Mouse (Mus musculus) embryonic facial prominence, embryonic 15.5 days (tissue): Measurements from ENCODE around the gene Col4a6. TPM values are rescaled to one million over a fixed set of nuclear protein-coding genes. Genes with fewer than 3 reads are reported as not detected.

Experiments
- ATAC-seq: fragments of 200-750 bp; cut with Nextera tagmentation; 2 replicates; pipeline ENCODE4 v1.8.0; 2017; ENCODE audit warnings: low read depth, moderate TSS enrichment; ENCODE audit not compliant: insufficient number of reproducible peaks, low FRiP score, low TSS enrichment
- H3K27ac ChIP-seq: fragments of 300-500 bp; sonication (generic); replicated peaks from 2 replicates; pipeline ENCODE4 v1.5.1; 2015; ENCODE audit warnings: mild to moderate bottlenecking, inconsistent platforms
- H3K27me3 ChIP-seq: fragments of 300-500 bp; sonication (generic); 2 replicates; pipeline ENCODE4 v1.6.1; 2015; ENCODE audit warnings: inconsistent platforms
- H3K36me3 ChIP-seq: fragments of 300-500 bp; sonication (generic); 2 replicates; pipeline ENCODE4 v1.6.1; 2015; ENCODE audit warnings: mild to moderate bottlenecking, inconsistent platforms
- H3K4me1 ChIP-seq: fragments of 300-500 bp; sonication (generic); 2 replicates; pipeline ENCODE4 v1.6.1; 2015; ENCODE audit warnings: inconsistent platforms
- H3K4me2 ChIP-seq: fragments of 300-500 bp; sonication (generic); replicated peaks from 2 replicates; pipeline ENCODE4 v1.6.1; 2015; ENCODE audit warnings: mild to moderate bottlenecking, inconsistent platforms
- H3K4me3 ChIP-seq: fragments of 300-500 bp; sonication (generic); replicated peaks from 2 replicates; pipeline ENCODE4 v1.5.1; 2015; ENCODE audit warnings: mild to moderate bottlenecking, inconsistent platforms
- H3K9ac ChIP-seq: fragments of 300-500 bp; sonication (generic); 2 replicates; pipeline ENCODE4 v1.6.1; 2015; ENCODE audit warnings: inconsistent platforms
- H3K9me3 ChIP-seq: fragments of 300-500 bp; sonication (generic); replicated peaks from 2 replicates; pipeline ENCODE4 v1.6.1; 2016; ENCODE audit warnings: inconsistent platforms
- WGBS: fragments of 180-500 bp; shearing (Covaris S2); methylation state at CpG from one replicate; pipeline ENCODE4 v1.1.7; 2015; 5-methylcytosine and 5-hydroxymethylcytosine counted together
- polyA plus RNA-seq: library from polyadenylated mRNA; unstranded; fragments of >200 nt; fragmentation: Nextera tagmentation; extraction: Ambion mirVana; gene quantifications from 2 replicates; pipeline ENCODE4 v1.2.1, GENCODE M21; 2015

Col4a6 gene
- polyA plus RNA-seq, 1 experiment from 2014 or later, result 2.6 TPM

- H3K4me3 ChIP-seq, result no peak overlapping the region
- no peaks in the 10 kb centered on the region for H3K36me3 ChIP-seq
- H3K27me3 ChIP-seq, result no peaks in the 10 kb centered on the region
- no peaks in the 10 kb centered on the region for H3K4me1 ChIP-seq
- no peak for ATAC-seq
- H3K9ac ChIP-seq, result no peak overlapping the region
- H3K9me3 ChIP-seq, result no peaks in the 10 kb centered on the region
- 65% methylated on average over 1 of the region's 1 CpGs for WGBS
- H3K4me2 ChIP-seq, result no peak overlapping the region
- no peak overlapping the region for H3K27ac ChIP-seq
These were observed 224.2 kb downstream of the Col4a6 start for GRCm38 (mm10) chrX:141249636-141250035.

DNA sequence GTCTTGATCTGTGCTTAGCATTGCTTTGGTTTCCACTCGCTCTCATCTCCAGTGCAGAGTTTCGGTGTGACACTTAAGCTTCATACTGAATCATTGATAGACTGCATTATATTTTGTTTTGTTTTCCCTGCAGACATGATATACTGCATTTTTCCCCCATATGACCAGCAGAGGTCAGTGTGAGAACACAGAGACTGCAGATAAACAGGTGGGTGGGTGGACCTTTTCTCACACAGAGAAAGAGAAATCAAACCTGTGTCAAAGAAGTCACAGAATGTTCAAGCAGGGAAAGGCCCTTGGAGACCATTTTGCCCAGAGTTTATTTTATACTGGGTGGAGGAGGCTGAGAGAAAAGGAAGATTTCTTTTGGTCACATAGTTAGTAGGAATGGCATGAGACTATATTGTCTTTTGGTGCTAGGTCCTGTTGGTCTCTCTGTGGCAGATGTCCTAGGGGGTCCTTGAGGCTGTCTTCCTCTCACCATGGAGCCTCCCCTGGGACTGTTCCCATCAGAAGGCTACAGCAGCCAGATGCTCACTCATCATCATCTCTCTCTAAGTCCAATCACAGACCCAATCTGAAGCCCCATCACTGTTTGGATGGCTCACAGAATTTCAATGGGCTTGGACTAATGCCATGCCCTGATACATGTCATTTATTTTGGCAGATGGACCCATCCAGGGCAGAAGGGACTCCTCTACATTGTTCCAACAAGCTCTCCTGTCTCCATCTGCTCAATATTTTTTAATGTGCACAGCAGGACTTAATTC lies 237.1 kb downstream of the Col4a6 start:
- Histone ChIP-seq H3K4me1 (no peaks in the 10 kb centered on the region), H3K36me3 (no peaks in the 10 kb centered on the region), H3K27me3 (peaks cover 12% of the 10 kb centered on the region; the same call in 1 of the 2 replicates), H3K9me3 (no peaks in the 10 kb centered on the region), H3K4me3 (no peak overlapping the region), H3K9ac (no peak overlapping the region), H3K4me2 (no peak overlapping the region), H3K27ac (no peak overlapping the region)
- WGBS, result 57% methylated on average over 2 of the region's 2 CpGs
- no peak for ATAC-seq

- WGBS, result 76% methylated on average over 2 of the region's 2 CpGs
These were observed 245.7 kb downstream of the Col4a6 start for GRCm38 (mm10) chrX:141228169-141228568.

DNA sequence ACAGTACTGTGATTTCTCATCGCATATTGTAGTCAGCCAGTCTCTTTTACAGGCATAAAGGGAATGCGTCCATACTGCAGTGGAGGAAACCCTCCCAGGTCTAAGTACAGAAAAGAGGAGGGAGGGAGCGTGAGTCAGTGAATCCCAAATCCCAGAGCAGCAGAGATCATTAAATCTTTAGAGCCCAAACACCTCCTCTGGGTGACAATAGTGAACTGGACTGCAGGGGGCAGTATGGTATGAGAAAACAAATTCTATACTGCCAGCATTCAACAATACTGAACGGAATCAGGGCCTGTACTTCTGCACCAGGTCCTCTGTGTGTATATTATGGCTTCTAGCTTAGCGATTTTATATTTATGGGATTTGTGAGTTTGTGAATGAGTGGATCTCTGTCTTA lies 261.1 kb downstream of the Col4a6 start:
- ATAC-seq, result no peak
- no peaks in the 10 kb centered on the region for H3K4me1 ChIP-seq
- H3K9ac ChIP-seq, result no peak overlapping the region
- no peak overlapping the region for H3K4me3 ChIP-seq
- H3K27ac ChIP-seq, result no peak overlapping the region
- no peaks in the 10 kb centered on the region for H3K36me3 ChIP-seq
- WGBS, result 38% methylated on average over 5 of the region's 5 CpGs
- H3K4me2 ChIP-seq, result no peak overlapping the region
- H3K27me3 ChIP-seq, result peaks cover 11% of the 10 kb centered on the region
- H3K9me3 ChIP-seq, result no peaks in the 10 kb centered on the region

More at GRCm38 (mm10) chrX:141228169-141228568, 245.7 kb downstream of the Col4a6 start:
- Histone ChIP-seq H3K27me3 (no peaks in the 10 kb centered on the region; the same call in none of the 2 replicates), H3K4me1 (no peaks in the 10 kb centered on the region), H3K4me2 (no peak overlapping the region), H3K36me3 (no peaks in the 10 kb centered on the region), H3K27ac (no peak overlapping the region), H3K9me3 (no peaks in the 10 kb centered on the region), H3K9ac (no peak overlapping the region), H3K4me3 (no peak overlapping the region)
- ATAC-seq, result no peak

DNA sequence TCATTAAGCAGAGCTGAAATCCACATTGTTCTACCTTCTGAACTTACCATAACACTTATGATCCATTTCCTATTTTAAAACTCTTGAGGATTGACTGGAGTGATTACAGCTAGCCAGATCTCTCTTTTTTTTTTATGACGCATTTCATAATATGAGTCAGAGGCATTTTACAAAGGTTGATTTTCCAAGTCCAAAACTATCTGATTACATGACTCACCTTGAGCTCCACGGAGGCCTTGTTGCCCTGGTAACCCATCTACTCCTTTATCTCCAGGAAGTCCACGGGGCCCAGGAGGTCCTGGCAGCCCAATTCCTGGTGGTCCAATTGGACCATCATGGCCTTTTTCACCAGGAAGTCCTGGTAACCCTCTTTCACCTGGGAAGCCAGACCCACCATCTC lies 274.9 kb downstream of the Col4a6 start:
- no peak overlapping the region for H3K4me3 ChIP-seq
- H3K27me3 ChIP-seq, result peaks cover 8% of the 10 kb centered on the region; the same call in 1 of the 2 replicates
- H3K9me3 ChIP-seq, result no peaks in the 10 kb centered on the region
- no peak overlapping the region for H3K4me2 ChIP-seq
- H3K4me1 ChIP-seq, result no peaks in the 10 kb centered on the region
- no peaks in the 10 kb centered on the region for H3K36me3 ChIP-seq
- 72% methylated on average over 3 of the region's 3 CpGs for WGBS
- ATAC-seq, result no peak
- no peak overlapping the region for H3K9ac ChIP-seq
- no peak overlapping the region for H3K27ac ChIP-seq

GRCm38 (mm10) chrX:141195036-141195435 lies 278.8 kb downstream of the Col4a6 start:
- H3K36me3 ChIP-seq, result no peaks in the 10 kb centered on the region
- no peak overlapping the region for H3K4me3 ChIP-seq
- H3K9ac ChIP-seq, result no peak overlapping the region
- no peak for ATAC-seq
- H3K27ac ChIP-seq, result no peak overlapping the region
- no peak overlapping the region for H3K4me2 ChIP-seq
- H3K9me3 ChIP-seq, result no peaks in the 10 kb centered on the region
- no peaks in the 10 kb centered on the region for H3K4me1 ChIP-seq
- H3K27me3 ChIP-seq, result peaks cover 21% of the 10 kb centered on the region

DNA sequence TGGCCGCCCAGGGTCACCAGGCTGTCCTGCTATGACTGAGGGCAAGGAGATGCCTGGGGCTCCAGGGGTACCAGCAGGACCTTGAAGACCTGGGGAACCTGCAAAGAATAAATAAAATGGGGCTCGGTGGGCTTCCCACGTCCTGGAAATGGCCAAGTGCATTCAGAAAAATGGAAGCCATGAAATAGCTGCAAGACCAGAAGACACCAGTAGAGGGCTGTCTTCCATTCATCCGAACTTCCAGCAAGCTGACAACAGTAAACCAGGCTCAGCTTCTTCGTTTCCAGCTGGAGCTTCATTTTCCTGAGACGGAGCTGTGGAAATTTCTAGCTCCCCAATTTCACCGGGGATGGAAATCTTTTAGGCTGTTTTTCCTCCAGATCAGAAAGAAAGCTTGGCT lies 298.5 kb downstream of the Col4a6 start:
- H3K27me3 ChIP-seq, result peaks cover 10% of the 10 kb centered on the region
- no peak overlapping the region for H3K9ac ChIP-seq
- no peak overlapping the region for H3K4me2 ChIP-seq
- no peaks in the 10 kb centered on the region for H3K36me3 ChIP-seq
- H3K4me1 ChIP-seq, result no peaks in the 10 kb centered on the region
- 38% methylated on average over 7 of the region's 7 CpGs for WGBS
- no peak for ATAC-seq
- H3K9me3 ChIP-seq, result no peaks in the 10 kb centered on the region
- no peak overlapping the region for H3K4me3 ChIP-seq
- no peak overlapping the region for H3K27ac ChIP-seq

DNA sequence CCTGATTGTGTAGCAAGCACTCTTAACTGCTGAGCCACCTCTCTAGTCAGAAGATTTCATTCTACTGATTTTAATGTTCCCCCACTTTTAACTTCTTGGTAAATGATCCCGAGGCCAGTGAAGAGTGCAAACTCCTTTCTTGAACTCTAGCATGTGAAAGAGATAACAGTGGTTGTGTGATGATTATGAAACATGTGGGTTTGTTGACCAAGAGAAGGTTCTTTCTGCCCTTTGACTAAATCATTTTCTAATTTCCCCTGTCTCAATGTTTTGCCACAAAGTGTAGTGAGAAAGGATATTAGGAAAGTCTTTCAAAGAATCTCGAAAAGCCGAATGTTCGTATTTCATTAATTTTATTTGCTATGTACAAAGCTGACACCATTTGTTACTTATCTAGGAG lies 308.8 kb downstream of the Col4a6 start:
- Histone ChIP-seq H3K9ac (no peak overlapping the region), H3K27me3 (no peaks in the 10 kb centered on the region), H3K4me3 (no peak overlapping the region), H3K4me1 (no peaks in the 10 kb centered on the region), H3K36me3 (no peaks in the 10 kb centered on the region), H3K4me2 (no peak overlapping the region), H3K9me3 (no peaks in the 10 kb centered on the region), H3K27ac (no peak overlapping the region)
- 87% methylated on average over 4 of the region's 4 CpGs for WGBS
- no peak for ATAC-seq

DNA sequence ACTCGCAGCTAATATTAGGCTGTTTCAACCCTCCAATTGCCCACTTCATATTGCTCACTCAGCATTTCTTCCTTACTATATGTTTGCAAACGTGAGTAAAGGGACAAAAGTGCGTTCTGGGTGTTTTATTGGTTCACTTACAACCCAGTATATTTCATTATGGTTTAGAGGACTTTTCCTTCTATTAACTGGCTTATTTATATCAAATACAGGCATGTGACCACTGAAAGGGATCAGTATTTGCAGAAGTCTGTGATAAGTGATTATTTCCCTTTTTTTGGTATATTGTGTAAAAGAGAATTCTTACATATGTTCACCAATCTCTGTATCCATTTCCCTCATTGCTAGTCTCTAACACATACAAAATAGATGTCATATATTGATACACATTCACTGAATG lies 313.5 kb downstream of the Col4a6 start:
- 75% methylated on average over 3 of the region's 3 CpGs for WGBS
- ATAC-seq, result no peak
- no peaks in the 10 kb centered on the region for H3K9me3 ChIP-seq
- no peak overlapping the region for H3K9ac ChIP-seq
- H3K27ac ChIP-seq, result no peak overlapping the region
- H3K27me3 ChIP-seq, result no peaks in the 10 kb centered on the region
- H3K4me2 ChIP-seq, result no peak overlapping the region
- no peaks in the 10 kb centered on the region for H3K4me1 ChIP-seq
- H3K36me3 ChIP-seq, result no peaks in the 10 kb centered on the region
- H3K4me3 ChIP-seq, result no peak overlapping the region

DNA sequence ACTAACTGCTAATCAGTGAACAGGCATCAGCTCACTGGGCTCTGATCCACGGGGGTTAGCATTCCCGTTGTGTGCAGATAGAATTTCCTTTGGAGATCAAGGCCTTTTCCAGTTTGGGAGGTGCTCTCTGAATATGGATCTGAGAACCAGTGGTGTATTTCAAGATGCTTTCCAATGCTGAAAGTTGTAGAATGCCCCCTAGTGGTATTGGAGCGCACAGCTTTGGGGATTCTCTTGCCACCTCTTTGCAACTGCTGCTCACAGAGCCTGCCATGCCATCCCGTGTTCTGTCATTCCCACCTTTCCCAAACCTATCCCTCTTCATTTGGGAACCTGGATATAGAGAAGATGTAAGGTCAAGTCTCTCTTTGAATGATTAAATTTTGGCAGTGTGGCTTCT lies 315.7 kb downstream of the Col4a6 start:
- Histone ChIP-seq H3K4me2 (no peak overlapping the region), H3K27ac (no peak overlapping the region), H3K4me1 (no peaks in the 10 kb centered on the region), H3K9ac (no peak overlapping the region), H3K9me3 (no peaks in the 10 kb centered on the region), H3K36me3 (no peaks in the 10 kb centered on the region), H3K27me3 (no peaks in the 10 kb centered on the region), H3K4me3 (no peak overlapping the region)
- 37% methylated on average over 4 of the region's 4 CpGs for WGBS
- no peak for ATAC-seq

DNA sequence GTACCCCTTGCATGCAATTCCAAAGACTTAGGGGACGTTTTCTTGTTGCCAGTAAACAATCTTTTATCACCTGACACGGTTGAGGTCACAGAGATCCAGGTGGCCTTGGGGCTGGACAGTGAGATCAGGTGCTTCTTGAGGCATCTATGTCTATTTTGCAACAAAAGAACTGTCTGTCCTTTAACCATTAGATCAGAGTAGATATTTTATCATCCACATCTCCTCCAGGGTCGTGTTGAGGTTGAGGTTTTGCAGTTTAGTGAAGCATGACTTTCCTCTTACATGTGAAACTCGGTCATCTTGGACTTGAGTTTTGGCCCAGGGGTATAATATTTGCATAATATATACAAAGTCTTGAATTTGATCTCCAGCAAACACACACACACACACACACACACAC lies 316.2 kb downstream of the Col4a6 start:
- Histone ChIP-seq H3K27ac (no peak overlapping the region), H3K36me3 (no peaks in the 10 kb centered on the region), H3K9me3 (no peaks in the 10 kb centered on the region), H3K4me3 (no peak overlapping the region), H3K4me2 (no peak overlapping the region), H3K9ac (no peak overlapping the region), H3K4me1 (no peaks in the 10 kb centered on the region), H3K27me3 (no peaks in the 10 kb centered on the region)
- 50% methylated on average over 4 of the region's 4 CpGs for WGBS
- no peak for ATAC-seq

GRCm38 (mm10) chrX:141156696-141157095 lies 317.2 kb downstream of the Col4a6 start:
- Histone ChIP-seq H3K4me2 (no peak overlapping the region), H3K9ac (no peak overlapping the region), H3K4me1 (no peaks in the 10 kb centered on the region), H3K27ac (no peak overlapping the region), H3K9me3 (no peaks in the 10 kb centered on the region), H3K4me3 (no peak overlapping the region), H3K27me3 (no peaks in the 10 kb centered on the region), H3K36me3 (no peaks in the 10 kb centered on the region)
- WGBS, result 8% methylated on average over 2 of the region's 2 CpGs
- ATAC-seq, result no peak
